Mouse (Mus musculus): ENCODE results near the gene Zcchc13. TPM values are rescaled to one million over a fixed set of nuclear protein-coding genes. Genes with fewer than 3 reads are reported as not detected.

Zcchc13 gene
- polyA plus RNA-seq, 1 experiment from 2014 or later: not detected

DNA sequence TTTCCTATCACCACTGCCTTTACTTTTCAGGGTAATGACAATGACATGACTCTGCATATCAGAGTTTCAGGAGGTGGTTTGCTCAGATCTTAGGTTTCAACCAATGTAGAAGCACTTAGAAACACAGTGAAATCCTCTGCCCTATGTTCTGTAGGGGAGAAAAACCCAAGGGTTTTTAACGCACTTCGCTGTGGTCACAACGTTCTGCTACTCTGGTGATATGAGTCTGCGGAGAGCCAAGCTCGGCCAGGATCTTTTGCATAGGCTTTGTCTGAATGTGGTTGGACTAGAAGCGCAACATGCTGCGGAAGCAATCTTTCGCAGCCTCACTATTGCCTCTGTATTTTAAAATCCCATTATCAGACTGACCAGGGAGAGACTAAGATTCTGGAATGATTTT lies 8.6 kb upstream of the Zcchc13 start:
- Histone ChIP-seq H3K9ac (ENCODE audit: low read depth, low read length) (peak overlapping the region; percentile 71), H3K4me2 (replicated peaks; ENCODE audit: low read depth) (peak overlapping the region; percentile 64), H3K27ac (ENCODE audit: low read depth, low read length) (peak overlapping the region; percentile 93), H3K4me1 (replicated peaks; ENCODE audit: control insufficient read depth, insufficient read depth, low read length) (no peaks in the 10 kb centered on the region), H3K27me3 (replicated peaks; ENCODE audit: control insufficient read depth, insufficient read depth, low read length) (no peaks in the 10 kb centered on the region), H3K4me3 (ENCODE audit: low read depth, low read length) (peak overlapping the region; percentile 39), H3K36me3 (ENCODE audit: control insufficient read depth, insufficient read depth) (no peaks in the 10 kb centered on the region), H3K9me3 (ENCODE audit: control insufficient read depth) (no peaks in the 10 kb centered on the region)
- under 1% methylated on average over 8 of the region's 8 CpGs for WGBS
- TF ChIP-seq CTCF (IDR thresholded peaks at IDR 0.05; ENCODE audit: low read depth): no peak
- ATAC-seq: peak; percentile 39

DNA sequence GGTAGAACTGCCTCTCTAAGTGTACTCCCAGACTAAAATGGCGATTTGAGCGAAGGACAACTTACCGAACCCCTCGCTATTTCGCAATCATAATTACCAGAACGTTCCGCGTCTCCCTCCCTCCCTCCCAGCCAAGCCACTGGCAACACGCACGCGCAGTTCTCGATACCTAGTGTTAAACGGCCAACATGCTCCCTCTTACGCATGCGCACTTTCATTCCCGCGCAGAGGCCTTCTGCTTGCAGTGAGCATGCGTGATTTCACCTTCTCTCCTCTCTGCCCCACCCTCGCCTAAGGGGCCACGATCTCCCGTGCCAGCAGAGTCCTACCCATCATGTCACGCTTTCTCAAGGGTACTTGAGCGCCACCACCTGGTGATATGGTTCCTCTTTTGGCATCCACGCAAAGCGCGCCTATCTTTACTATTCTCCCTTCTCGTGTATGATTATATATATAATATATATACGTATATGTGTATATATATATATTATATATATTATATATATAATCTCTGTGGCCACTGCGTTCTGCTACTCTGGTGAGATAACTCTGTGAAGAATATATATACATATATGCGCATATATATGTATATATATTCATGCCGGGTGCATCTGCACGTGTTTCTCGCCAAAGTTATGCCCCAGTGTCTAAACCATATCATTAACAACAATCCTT lies 8.0 kb upstream of the Zcchc13 start:
- Histone ChIP-seq H3K27me3 (replicated peaks; ENCODE audit: control insufficient read depth, insufficient read depth, low read length) (no peaks in the 10 kb centered on the region), H3K9ac (ENCODE audit: low read depth, low read length) (peak overlapping the region; percentile 71; the same call in 1 of the 2 replicates), H3K27ac (ENCODE audit: low read depth, low read length) (peak overlapping the region; percentile 93), H3K9me3 (ENCODE audit: control insufficient read depth) (no peaks in the 10 kb centered on the region), H3K4me3 (ENCODE audit: low read depth, low read length) (peak overlapping the region; percentile 46), H3K4me1 (replicated peaks; ENCODE audit: control insufficient read depth, insufficient read depth, low read length) (no peaks in the 10 kb centered on the region), H3K36me3 (ENCODE audit: control insufficient read depth, insufficient read depth) (no peaks in the 10 kb centered on the region), H3K4me2 (replicated peaks; ENCODE audit: low read depth) (peak overlapping the region; percentile 64)
- peak; percentile 84 for TF ChIP-seq CTCF (IDR thresholded peaks at IDR 0.05; ENCODE audit: low read depth)
- peak; percentile 98 for ATAC-seq
- 1% methylated on average over 33 of the region's 33 CpGs for WGBS

DNA sequence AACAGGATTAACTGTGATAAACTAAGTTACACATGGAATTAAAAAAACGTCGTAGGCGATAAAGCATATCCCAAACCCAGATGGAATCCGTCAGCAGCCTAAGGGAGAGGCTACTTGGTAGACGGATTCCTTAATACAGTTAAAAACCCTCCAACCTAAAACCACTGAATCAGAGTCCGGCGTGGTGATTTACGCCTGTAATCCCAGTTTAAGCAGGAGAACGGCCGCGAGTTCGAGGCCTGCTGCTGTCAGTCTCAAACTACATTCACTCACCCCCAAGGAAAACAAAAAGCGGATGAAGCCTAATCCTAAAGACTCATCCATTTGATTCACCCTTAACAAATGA lies 7.5 kb upstream of the Zcchc13 start:
- H3K4me3 ChIP-seq (ENCODE audit: low read depth, low read length): peak overlapping the region; percentile 46
- H3K27me3 ChIP-seq (replicated peaks; ENCODE audit: control insufficient read depth, insufficient read depth, low read length): no peaks in the 10 kb centered on the region
- TF ChIP-seq CTCF (IDR thresholded peaks at IDR 0.05; ENCODE audit: low read depth): no peak
- WGBS: 8% methylated on average over 13 of the region's 13 CpGs
- H3K4me1 ChIP-seq (replicated peaks; ENCODE audit: control insufficient read depth, insufficient read depth, low read length): no peaks in the 10 kb centered on the region
- ATAC-seq: no peak
- no peaks in the 10 kb centered on the region for H3K36me3 ChIP-seq (ENCODE audit: control insufficient read depth, insufficient read depth)
- H3K4me2 ChIP-seq (replicated peaks; ENCODE audit: low read depth): peak overlapping the region; percentile 64
- H3K27ac ChIP-seq (ENCODE audit: low read depth, low read length): no peak overlapping the region
- peak overlapping the region; percentile 48; the same call in 1 of the 2 replicates for H3K9ac ChIP-seq (ENCODE audit: low read depth, low read length)
- no peaks in the 10 kb centered on the region for H3K9me3 ChIP-seq (ENCODE audit: control insufficient read depth)

DNA sequence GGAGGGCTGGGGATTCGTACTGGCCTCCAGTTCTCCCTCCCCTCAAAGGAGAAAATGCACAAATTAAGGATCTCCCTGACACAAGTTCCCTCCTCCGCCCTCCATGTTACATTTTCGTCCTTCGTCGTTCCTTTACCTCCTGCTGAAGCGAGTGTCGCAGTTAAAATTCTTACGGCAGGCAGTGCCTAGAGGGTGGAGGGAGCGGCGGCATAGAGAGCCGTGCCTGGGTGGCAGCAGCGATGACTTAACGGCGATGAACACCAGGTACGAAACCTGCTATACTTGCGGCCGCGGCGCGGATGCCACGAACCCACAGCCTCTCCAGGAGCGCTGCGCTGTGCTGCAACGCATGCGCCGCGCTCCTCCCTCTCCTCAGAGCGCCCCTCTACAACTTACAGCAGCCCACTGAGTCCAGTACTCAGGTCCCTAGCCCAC lies 7.0 kb upstream of the Zcchc13 start:
- Histone ChIP-seq H3K4me3 (ENCODE audit: low read depth, low read length) (peak overlapping the region; percentile 46), H3K4me1 (replicated peaks; ENCODE audit: control insufficient read depth, insufficient read depth, low read length) (no peaks in the 10 kb centered on the region), H3K9ac (ENCODE audit: low read depth, low read length) (peak overlapping the region; percentile 48; the same call in 1 of the 2 replicates), H3K4me2 (replicated peaks; ENCODE audit: low read depth) (peak overlapping the region; percentile 64), H3K36me3 (ENCODE audit: control insufficient read depth, insufficient read depth) (no peaks in the 10 kb centered on the region), H3K9me3 (ENCODE audit: control insufficient read depth) (no peaks in the 10 kb centered on the region), H3K27ac (ENCODE audit: low read depth, low read length) (no peak overlapping the region), H3K27me3 (replicated peaks; ENCODE audit: control insufficient read depth, insufficient read depth, low read length) (no peaks in the 10 kb centered on the region)
- WGBS: 1% methylated on average over 27 of the region's 28 CpGs
- ATAC-seq: no peak
- no peak for TF ChIP-seq CTCF (IDR thresholded peaks at IDR 0.05; ENCODE audit: low read depth)

DNA sequence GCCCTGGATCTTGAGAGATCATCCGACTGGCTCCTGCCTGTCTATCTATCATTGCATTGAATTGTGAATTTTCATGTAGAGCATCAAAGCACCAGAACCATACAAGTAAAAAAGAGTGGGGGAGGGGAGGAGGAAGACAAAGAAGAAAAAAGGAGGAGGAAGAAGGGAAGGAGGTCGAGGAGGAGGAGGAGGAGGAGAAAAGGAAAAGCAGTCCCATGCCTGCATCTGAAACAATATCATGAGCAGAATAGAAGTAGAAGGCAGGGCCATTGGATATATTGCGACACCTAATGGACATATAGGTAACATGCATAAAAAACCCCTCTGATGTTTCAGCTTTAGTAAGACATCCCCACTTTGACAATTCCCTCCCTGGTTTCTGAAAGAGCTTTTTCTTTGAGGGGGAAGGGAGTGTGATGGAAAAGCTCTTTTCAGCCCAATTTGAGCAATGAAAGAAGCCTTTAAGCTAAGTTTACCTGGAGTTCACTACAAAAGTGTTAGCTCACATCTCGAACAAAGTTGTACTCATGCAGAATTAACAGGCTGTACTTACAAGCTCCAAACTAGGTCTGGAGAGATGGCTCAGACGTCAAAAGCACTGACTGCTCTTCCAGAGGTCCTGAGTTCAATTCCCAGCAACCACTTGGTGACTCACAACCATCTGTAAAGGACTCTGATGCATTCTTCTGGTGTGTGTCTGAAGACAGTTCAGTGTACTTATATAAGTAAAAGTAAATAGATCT lies 5.8 kb upstream of the Zcchc13 start:
- H3K27ac ChIP-seq (ENCODE audit: low read depth, low read length): no peak overlapping the region
- H3K9me3 ChIP-seq (ENCODE audit: control insufficient read depth): no peaks in the 10 kb centered on the region
- no peaks in the 10 kb centered on the region for H3K27me3 ChIP-seq (replicated peaks; ENCODE audit: control insufficient read depth, insufficient read depth, low read length)
- H3K9ac ChIP-seq (ENCODE audit: low read depth, low read length): no peak overlapping the region
- H3K36me3 ChIP-seq (ENCODE audit: control insufficient read depth, insufficient read depth): no peaks in the 10 kb centered on the region
- H3K4me3 ChIP-seq (ENCODE audit: low read depth, low read length): no peak overlapping the region
- peak; percentile 81 for TF ChIP-seq CTCF (IDR thresholded peaks at IDR 0.05; ENCODE audit: low read depth)
- no peak for ATAC-seq
- 35% methylated on average over 5 of the region's 5 CpGs for WGBS
- no peaks in the 10 kb centered on the region for H3K4me1 ChIP-seq (replicated peaks; ENCODE audit: control insufficient read depth, insufficient read depth, low read length)
- no peak overlapping the region for H3K4me2 ChIP-seq (replicated peaks; ENCODE audit: low read depth)

DNA sequence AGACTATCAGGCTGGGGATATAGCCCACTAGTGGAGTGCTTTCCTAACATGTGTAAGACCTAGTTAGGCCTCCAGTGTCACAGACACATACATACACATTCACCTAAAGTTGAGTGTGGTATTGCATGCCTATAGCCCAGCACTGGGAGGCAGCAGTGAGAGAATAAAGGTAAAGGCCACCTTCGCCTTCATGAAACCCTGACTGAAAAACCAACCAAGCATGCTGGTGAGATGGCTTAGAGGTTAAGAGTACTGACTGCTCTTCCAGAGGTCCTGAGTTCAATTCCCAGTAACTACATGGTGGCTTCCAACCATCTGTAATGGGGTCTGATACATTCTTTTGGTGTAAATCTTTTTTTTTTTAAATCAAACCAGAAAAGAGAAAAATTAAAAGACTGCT lies 1.5 kb upstream of the Zcchc13 start:
- H3K27ac ChIP-seq (ENCODE audit: low read depth, low read length): no peak overlapping the region
- H3K4me3 ChIP-seq (ENCODE audit: low read depth, low read length): no peak overlapping the region
- ATAC-seq: no peak; the same call in 1 of the 2 replicates
- no peaks in the 10 kb centered on the region for H3K27me3 ChIP-seq (replicated peaks; ENCODE audit: control insufficient read depth, insufficient read depth, low read length)
- TF ChIP-seq CTCF (IDR thresholded peaks at IDR 0.05; ENCODE audit: low read depth): peak; percentile 62
- H3K36me3 ChIP-seq (ENCODE audit: control insufficient read depth, insufficient read depth): no peaks in the 10 kb centered on the region
- no peaks in the 10 kb centered on the region for H3K9me3 ChIP-seq (ENCODE audit: control insufficient read depth)
- WGBS: 77% methylated on average over 1 of the region's 1 CpGs
- no peaks in the 10 kb centered on the region for H3K4me1 ChIP-seq (replicated peaks; ENCODE audit: control insufficient read depth, insufficient read depth, low read length)
- no peak overlapping the region for H3K9ac ChIP-seq (ENCODE audit: low read depth, low read length)
- no peak overlapping the region for H3K4me2 ChIP-seq (replicated peaks; ENCODE audit: low read depth)
